Mouse (Mus musculus): ENCODE results near the gene Mettl23.

DNA sequence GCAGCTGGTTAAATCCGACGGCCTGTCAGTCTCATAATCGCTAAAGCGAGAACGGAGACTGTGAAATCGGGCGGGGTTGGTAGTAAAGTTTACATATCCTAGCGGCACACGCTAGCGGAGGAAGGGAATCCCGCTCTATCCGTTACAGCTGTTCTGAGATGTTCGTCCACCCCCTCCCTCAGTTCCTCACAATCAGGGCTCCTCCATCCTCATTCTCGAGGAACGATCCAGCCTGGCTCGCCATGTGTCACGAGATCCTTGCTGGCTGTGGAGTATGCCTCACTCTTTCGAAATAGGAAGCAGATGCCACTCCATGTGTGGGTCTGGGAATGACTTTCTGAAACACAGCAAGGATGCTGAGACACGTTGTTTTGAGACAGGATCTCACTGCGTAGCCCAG, 30.9 kb downstream of the Mettl23 start:
- no peak for TF ChIP-seq CTCF (IDR thresholded peaks at IDR 0.05; ENCODE audit: control insufficient read depth, insufficient read depth, low read length)
- no peak for TF ChIP-seq POLR2A (IDR thresholded peaks at IDR 0.05; ENCODE audit: borderline replicate concordance, control insufficient read depth, low read depth, low read length)

All from bone marrow, adult 2 months (tissue).